Mouse (Mus musculus) urinary bladder, adult 18-20 months (tissue): ENCODE results near the gene Letm1.

Source experiments
- DNase-seq, 2 experiments: peaks; one replicate each; pipeline ENCODE4 v3.0.0; 2022; ENCODE audit warnings: low spot score in 2 of 2, mixed read lengths in 2 of 2

Gene Letm1

DNA sequence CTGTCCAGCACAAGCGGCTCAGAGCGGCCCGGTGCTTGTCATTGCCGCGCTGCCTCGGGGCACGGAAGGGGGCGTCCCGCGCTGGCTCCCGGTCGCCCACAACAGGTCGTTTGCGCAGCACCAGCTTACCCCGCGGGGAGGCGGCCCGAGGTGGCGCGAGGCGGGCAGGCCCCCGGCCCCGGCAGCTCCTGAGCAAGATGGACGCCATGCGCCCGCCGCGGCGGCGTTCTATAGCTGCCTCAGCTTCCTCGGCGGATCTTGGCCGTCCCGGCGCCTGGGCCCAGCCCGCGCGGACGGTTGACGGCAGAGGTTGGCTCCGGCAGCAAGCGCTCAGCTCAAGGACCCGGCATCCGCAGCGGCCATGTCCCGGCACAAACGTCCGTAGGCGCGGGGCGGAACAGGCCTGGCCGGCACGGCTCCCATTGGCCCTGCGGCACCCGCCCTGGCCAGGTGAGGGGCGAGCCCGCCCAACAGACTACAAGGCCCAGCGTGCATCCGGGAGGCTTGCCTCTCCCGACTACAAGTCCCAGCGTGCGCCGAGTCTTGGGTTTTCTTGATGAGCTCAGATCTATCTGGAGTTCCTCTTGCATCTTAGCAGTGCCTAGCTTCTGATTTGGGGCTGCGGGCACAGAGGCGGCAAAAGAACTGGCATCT lies at the start of gene Letm1:
Gene Letm1, minus strand, starts transcription at position 473 of the 654 bp plus-strand sequence.
- DNase-seq: peak; percentile 86 to 94

GRCm38 (mm10) chr5:33830832-33831231 lies 48.2 kb upstream of the Letm1 start:
- DNase-seq: no peak

DNA sequence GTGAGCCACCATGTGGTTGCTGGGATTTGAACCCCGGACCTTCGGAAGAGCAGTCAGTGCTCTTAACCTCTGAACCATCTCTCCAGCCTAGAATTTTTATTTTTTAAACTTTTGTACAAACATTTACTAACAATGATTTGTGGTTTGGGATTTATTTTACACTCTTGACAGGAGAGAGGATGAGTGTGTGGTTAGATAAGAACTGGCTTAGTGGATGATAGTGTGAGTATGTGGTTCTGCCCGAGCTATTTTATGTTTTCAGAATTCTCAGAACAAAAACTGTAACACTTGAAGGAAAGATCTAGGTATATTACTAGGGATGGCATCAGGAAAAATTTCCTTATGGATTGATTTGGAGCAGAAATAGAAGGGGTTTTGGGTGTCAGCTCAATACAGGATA lies 47.3 kb upstream of the Letm1 start:
- no peak for DNase-seq

DNA sequence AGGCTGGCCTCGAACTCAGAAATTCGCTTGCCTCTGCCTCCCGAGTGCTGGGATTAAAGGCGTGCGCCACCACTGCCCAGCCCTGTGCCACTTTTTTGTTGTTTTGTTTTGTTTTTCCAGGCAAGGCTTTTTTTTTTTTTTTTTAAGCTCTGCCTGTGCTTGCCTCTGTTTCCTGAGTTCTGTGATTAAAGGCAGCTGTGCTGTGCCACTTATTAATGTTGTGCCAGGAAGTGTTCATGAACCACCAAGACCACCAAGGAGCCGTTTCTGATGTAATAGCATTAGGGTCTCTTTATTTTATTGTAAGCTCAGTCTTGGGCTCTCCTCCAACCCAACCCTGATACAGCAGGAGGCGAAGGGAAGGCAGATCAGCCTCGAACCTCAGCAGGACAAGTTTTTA lies 45.5 kb upstream of the Letm1 start:
- no peak for DNase-seq

DNA sequence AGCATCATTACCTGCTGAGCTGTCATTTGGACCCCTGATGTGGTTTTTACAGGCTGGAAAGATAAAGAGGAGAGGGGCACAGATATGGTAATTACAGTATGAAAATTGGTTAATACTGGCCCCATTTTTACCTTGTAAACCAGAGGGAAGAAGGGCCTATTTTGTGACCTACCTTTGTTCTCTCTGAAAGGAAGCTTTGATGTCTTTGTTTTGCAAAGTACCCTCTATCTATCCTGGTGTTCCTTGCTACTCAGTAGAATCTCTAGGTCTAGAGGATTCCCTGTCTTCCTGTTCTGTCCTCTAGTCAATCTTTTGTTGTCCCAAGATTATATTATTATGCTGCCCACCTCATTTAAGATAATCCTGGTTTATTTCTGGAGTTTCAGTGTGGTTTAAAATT lies 43.4 kb upstream of the Letm1 start:
- no peak for DNase-seq

GRCm38 (mm10) chr5:33822456-33822855 lies 39.8 kb upstream of the Letm1 start:
- DNase-seq: no peak

GRCm38 (mm10) chr5:33821901-33822427 lies 39.3 kb upstream of the Letm1 start:
- no peak for DNase-seq

- DNase-seq: peak; percentile 14 to 53
Measured at GRCm38 (mm10) chr5:33820733-33821621, 38.4 kb upstream of the Letm1 start.

- DNase-seq: peak; percentile 57 to 69
Measured at GRCm38 (mm10) chr5:33819876-33820732, 37.5 kb upstream of the Letm1 start, which contains the start of gene Nsd2. Gene Nsd2, plus strand, starts transcription at chr5:33820725.

DNA sequence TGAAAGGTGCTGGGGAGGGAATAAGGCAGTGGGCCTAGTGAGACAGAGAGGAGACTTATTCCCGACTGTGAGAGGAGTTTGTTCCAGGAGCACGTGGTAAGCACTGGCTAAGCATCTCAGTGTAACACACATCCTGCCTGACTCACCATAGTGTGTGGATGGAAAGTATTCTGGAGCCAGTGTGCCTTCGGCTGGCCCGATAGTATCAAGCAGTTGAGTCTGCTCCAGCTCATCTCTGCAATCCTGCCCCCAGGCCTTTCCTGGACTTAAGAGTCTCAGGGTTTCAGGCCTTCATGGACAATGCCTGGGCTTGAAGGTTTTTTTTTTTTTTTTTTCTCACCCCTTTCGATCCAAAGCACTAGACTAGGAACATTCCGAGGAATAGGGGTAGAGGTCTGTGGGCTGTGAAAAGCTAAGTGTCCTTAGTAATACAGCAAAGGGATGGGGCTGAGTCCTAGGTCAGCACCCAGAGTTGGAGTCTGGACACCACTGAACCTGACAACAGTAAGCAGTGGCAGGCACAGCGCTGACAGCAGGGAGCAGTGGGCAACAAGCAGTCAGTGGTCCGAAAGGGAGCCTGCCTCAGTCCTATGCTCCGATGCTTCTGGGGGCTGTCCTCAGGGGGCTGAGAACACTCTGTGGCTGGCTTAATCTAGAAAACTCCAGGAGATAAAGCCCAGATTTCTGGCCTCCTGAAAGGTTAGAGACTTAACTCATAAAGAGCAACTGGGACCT lies 36.7 kb upstream of the Letm1 start:
- DNase-seq: peak in 1 of 2 experiments; percentile 1

DNA sequence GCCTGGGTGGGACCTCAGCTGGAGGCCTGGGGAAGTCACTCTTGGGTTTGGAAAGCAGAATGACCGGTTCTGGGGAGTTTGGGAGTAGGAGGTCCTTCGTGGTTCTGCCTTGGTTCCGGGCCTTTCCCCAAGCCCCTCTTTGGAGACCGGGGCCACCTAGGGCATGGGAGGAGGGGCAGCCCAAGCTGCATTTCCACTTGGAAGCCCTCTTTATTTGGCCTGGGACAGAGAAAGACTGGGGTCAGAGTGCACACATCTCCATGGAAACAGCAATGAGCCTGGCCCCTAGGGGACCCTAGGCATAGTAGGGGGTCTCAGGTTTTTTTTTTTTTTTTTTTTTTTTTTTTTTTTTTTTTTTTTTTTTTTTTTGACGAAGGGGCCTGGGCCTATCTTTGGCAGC lies 35.5 kb upstream of the Letm1 start:
- no peak for DNase-seq

- no peak for DNase-seq
Measured at GRCm38 (mm10) chr5:33816008-33816725, 33.5 kb upstream of the Letm1 start.

- no peak for DNase-seq
Measured at GRCm38 (mm10) chr5:33811519-33811918, 28.9 kb upstream of the Letm1 start.

DNA sequence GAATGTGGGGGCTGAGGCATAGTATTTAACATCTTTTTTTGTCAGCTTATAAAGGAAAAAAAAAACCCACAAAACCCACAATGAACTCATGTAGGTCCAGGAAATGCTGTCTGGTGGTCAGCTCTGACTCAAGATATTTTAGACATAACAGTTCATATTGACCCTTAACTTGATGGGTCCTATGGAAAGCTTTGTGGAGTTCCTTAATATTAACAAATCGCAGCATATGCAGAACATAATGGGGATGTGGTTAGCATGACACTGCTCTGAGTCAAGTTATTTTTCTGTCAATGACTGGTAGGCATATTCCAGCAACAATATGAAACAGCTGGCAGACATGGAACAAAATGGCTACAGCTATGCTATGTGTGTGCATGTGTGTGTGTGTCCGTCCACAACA lies 20.7 kb upstream of the Letm1 start:
- no peak for DNase-seq

- DNase-seq: no peak
Measured at GRCm38 (mm10) chr5:33791912-33792643, 9.5 kb upstream of the Letm1 start.

- DNase-seq: no peak
Measured at GRCm38 (mm10) chr5:33782999-33783390, 378 bp upstream of the Letm1 start.

GRCm38 (mm10) chr5:33781964-33782344 lies 663 bp downstream of the Letm1 start:
- DNase-seq: no peak

- DNase-seq: no peak
Measured at GRCm38 (mm10) chr5:33777195-33777594, 5.4 kb downstream of the Letm1 start.

DNA sequence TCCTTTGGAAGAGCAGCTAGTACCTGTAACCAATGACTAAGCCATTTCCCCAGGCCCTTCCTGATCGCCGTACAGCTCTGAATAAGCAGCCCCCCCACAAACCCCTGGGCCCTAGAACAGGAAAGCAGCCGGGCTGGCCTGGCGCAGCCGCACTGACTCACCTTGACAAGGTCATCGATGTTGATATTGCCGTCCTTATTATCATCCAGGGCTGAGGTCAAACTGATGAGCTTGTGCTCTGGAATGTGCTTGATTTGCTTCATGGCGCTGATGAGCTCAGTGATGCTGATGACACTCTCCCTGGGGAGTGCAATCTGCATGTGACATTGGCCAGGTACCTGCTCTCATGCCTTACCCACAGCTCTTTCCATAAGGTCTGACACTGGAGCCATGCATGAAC lies 39.1 kb downstream of the Letm1 start:
- DNase-seq: no peak

DNA sequence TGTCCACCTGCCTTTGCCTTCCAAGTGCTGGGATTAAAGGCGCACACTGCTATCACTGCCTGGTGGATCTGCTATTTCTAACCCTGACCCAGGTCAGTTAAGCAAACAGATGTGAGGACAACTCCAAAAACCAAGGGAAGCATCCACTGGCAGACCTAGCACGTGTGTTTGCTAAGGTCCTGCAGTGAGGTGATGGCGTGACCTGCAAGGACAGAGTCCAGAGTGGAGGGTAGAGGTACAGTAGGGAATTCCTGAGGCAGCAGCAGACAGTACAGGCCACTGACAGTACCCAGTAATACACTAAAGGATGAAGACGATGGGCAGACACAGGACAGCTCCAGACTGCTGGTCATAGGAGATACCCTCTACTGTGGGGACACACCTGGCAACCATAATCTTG lies 42.1 kb downstream of the Letm1 start:
- DNase-seq: no peak
